In the genomic region with DNA sequence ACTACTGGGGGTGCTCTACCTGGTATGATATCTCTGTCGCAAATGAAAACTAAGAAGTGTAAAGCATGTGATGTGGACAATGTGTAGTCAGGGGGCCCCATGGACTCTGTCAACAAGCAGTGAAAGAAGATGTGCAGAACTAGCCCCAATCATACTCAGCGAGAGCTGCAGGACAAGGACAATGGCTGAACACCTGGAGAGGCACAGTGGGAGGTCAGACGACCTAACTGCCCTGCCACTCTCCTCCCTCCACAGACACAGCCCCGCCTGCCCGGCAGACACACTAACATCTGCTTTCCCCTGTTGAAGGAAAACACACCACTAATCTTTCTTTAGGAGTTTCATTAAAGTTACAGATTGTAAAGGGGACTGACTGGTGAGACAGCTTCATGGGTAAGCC, we compare ENCODE assay signal across 27 mouse cellular contexts.
DNase-seq lines count a peak whose midpoint lies in the region; ATAC-seq and TF ChIP-seq lines count a peak whose summit lies in the region.
"Had no signal": no experiment of that assay in that cellular context is flagged by ENCODE, and none has a peak within 500 bp of the region (broad histone marks: within the 10 kb centered on the region; RNA-seq: fewer than 3 reads in every experiment).

No protein-coding gene starts in this region.

- no peak for TF ChIP-seq CTCF in gastrocnemius, adult 2 months (IDR thresholded peaks at IDR 0.05)

- WGBS in limb, embryonic 11.5 days: 22% methylated on average over 5 of the region's 5 CpGs
- WGBS in limb, embryonic 10.5 days: 30% methylated on average over 5 of the region's 5 CpGs
- WGBS in embryonic facial prominence, embryonic 10.5 days: 21% methylated on average over 5 of the region's 5 CpGs
- WGBS in kidney, embryonic 16.5 days: 33% methylated on average over 5 of the region's 5 CpGs

- no peak overlapping the region for H3K9ac ChIP-seq in limb, embryonic 11.5 days (ENCODE audit: low read length)
- H3K9ac ChIP-seq in kidney, embryonic 16.5 days (replicated peaks; ENCODE audit: low read length): no peak overlapping the region
- H3K9ac ChIP-seq: embryonic facial prominence, embryonic 12.5 days; forebrain, postnatal 0 days; heart, embryonic 15.5 days; hindbrain, embryonic 14.5 days; limb, embryonic 15.5 days; liver, embryonic 14.5 days; lung, embryonic 14.5 days; midbrain, embryonic 13.5 days had no signal

- DNase-seq in gastrocnemius, adult 2 months: no peak
- no peak for DNase-seq in gastrocnemius, postnatal 10 days
- DNase-seq in limb, embryonic 11.5 days (ENCODE audit: low spot score): peak; percentile 27
- no peak for DNase-seq in limb, embryonic 10.5 days (ENCODE audit: low spot score)
- DNase-seq in WW6 (ENCODE audit: low read depth, low spot score): peak; percentile 5
- DNase-seq in embryonic facial prominence, embryonic 10.5 days (ENCODE audit: low spot score): peak; percentile 19
- DNase-seq: adrenal gland, adult 2 months; B cell, adult 2 months; forebrain, postnatal 0 days; heart, postnatal 4 days; kidney, adult 18-20 months; lung, embryonic 14.5 days; right cerebral cortex, postnatal 14 days; thymus, adult 2 months; thymus, postnatal 4 days had no signal

- intact Hi-C loops in gastrocnemius, adult 2 months (cut with DNase I): no loop called here

- no peaks in the 10 kb centered on the region for H3K9me3 ChIP-seq in limb, embryonic 11.5 days (ENCODE audit: control insufficient read depth, low read length)
- no peaks in the 10 kb centered on the region for H3K9me3 ChIP-seq in limb, embryonic 10.5 days (replicated peaks)
- H3K9me3 ChIP-seq in embryonic facial prominence, embryonic 10.5 days: no peaks in the 10 kb centered on the region
- no peaks in the 10 kb centered on the region for H3K9me3 ChIP-seq in kidney, embryonic 16.5 days (ENCODE audit: low read length)
- H3K9me3 ChIP-seq: embryonic facial prominence, embryonic 12.5 days; heart, embryonic 15.5 days; limb, embryonic 15.5 days; midbrain, embryonic 13.5 days had no signal

- no peak overlapping the region for H3K4me3 ChIP-seq in gastrocnemius, adult 2 months
- no peak overlapping the region for H3K4me3 ChIP-seq in limb, embryonic 11.5 days (ENCODE audit: low read depth, low read length)
- H3K4me3 ChIP-seq in limb, embryonic 10.5 days: no peak overlapping the region
- H3K4me3 ChIP-seq in embryonic facial prominence, embryonic 10.5 days: no peak overlapping the region
- no peak overlapping the region for H3K4me3 ChIP-seq in kidney, embryonic 16.5 days (ENCODE audit: low read length)
- H3K4me3 ChIP-seq: embryonic facial prominence, embryonic 12.5 days; heart, embryonic 15.5 days; limb, embryonic 15.5 days; megakaryocyte, embryonic 14.5 days; midbrain, embryonic 13.5 days had no signal

- H3K4me2 ChIP-seq in limb, embryonic 11.5 days (ENCODE audit: low read depth, severe bottlenecking): no peak overlapping the region
- no peak overlapping the region for H3K4me2 ChIP-seq in kidney, embryonic 16.5 days (replicated peaks; ENCODE audit: low read depth, low read length)
- H3K4me2 ChIP-seq: embryonic facial prominence, embryonic 12.5 days; hindbrain, embryonic 14.5 days; limb, embryonic 15.5 days; lung, embryonic 14.5 days; midbrain, embryonic 13.5 days had no signal

- no peaks in the 10 kb centered on the region for H3K27me3 ChIP-seq in limb, embryonic 11.5 days (ENCODE audit: control insufficient read depth, insufficient read depth, low read length)
- H3K27me3 ChIP-seq in limb, embryonic 10.5 days (ENCODE audit: low read depth, poor library complexity, severe bottlenecking): no peaks in the 10 kb centered on the region
- H3K27me3 ChIP-seq in embryonic facial prominence, embryonic 10.5 days (replicated peaks; ENCODE audit: low read depth, poor library complexity, severe bottlenecking): no peaks in the 10 kb centered on the region
- no peaks in the 10 kb centered on the region for H3K27me3 ChIP-seq in kidney, embryonic 16.5 days (ENCODE audit: insufficient read depth, low read length)
- H3K27me3 ChIP-seq: CH12.LX; embryonic facial prominence, embryonic 12.5 days; heart, embryonic 15.5 days; limb, embryonic 15.5 days; megakaryocyte, embryonic 14.5 days; midbrain, embryonic 13.5 days had no signal

- no peaks in the 10 kb centered on the region for H3K36me3 ChIP-seq in limb, embryonic 11.5 days (ENCODE audit: control insufficient read depth, insufficient read depth, low read length)
- no peaks in the 10 kb centered on the region for H3K36me3 ChIP-seq in limb, embryonic 10.5 days
- H3K36me3 ChIP-seq in embryonic facial prominence, embryonic 10.5 days (replicated peaks): no peaks in the 10 kb centered on the region
- H3K36me3 ChIP-seq in kidney, embryonic 16.5 days (ENCODE audit: insufficient read depth, low read length): no peaks in the 10 kb centered on the region
- H3K36me3 ChIP-seq: embryonic facial prominence, embryonic 12.5 days; heart, embryonic 15.5 days; limb, embryonic 15.5 days; midbrain, embryonic 13.5 days had no signal

- peak overlapping the region; percentile 17; the same call in 1 of the 2 replicates for H3K27ac ChIP-seq in gastrocnemius, adult 2 months
- no peak overlapping the region for H3K27ac ChIP-seq in limb, embryonic 11.5 days (replicated peaks; ENCODE audit: low read depth, low read length)
- no peak overlapping the region for H3K27ac ChIP-seq in limb, embryonic 10.5 days
- no peak overlapping the region for H3K27ac ChIP-seq in embryonic facial prominence, embryonic 10.5 days (replicated peaks)
- H3K27ac ChIP-seq in kidney, embryonic 16.5 days (ENCODE audit: low read length): no peak overlapping the region
- H3K27ac ChIP-seq: embryonic facial prominence, embryonic 12.5 days; hindbrain, embryonic 14.5 days; kidney, postnatal 0 days; limb, embryonic 15.5 days; liver, embryonic 14.5 days; midbrain, embryonic 13.5 days; stomach, postnatal 0 days had no signal

- no peaks in the 10 kb centered on the region for H3K4me1 ChIP-seq in limb, embryonic 11.5 days (ENCODE audit: control insufficient read depth, insufficient read depth, low read length)
- H3K4me1 ChIP-seq in limb, embryonic 10.5 days: peaks cover 16% of the 10 kb centered on the region
- H3K4me1 ChIP-seq in embryonic facial prominence, embryonic 10.5 days: peaks cover 16% of the 10 kb centered on the region
- H3K4me1 ChIP-seq in kidney, embryonic 16.5 days (ENCODE audit: insufficient read depth, low read length): 0 out of 2 replicates have a peak, but pooled peaks cover 3% of the 10 kb centered on the region
- H3K4me1 ChIP-seq: megakaryocyte, embryonic 14.5 days; midbrain, embryonic 13.5 days had no signal

- no peak for ATAC-seq in limb, embryonic 11.5 days (ENCODE audit: insufficient number of reproducible peaks, low FRiP score, low TSS enrichment, low read depth)
- no peak for ATAC-seq in kidney, embryonic 16.5 days (ENCODE audit: low FRiP score, low TSS enrichment)
- ATAC-seq: inflammation-experienced regulatory T-cells, adult 6 months; midbrain, embryonic 13.5 days had no signal

Comparison
In these comparisons a context has a peak if more than half of its experiments do, and no peak if none do; other contexts are left out.
1. DNase-seq: peak in limb, embryonic 11.5 days (single experiment), WW6 (single experiment) and embryonic facial prominence, embryonic 10.5 days (single experiment); none in gastrocnemius, adult 2 months (single experiment), gastrocnemius, postnatal 10 days (single experiment) and limb, embryonic 10.5 days (single experiment).